Mouse (Mus musculus) hindbrain, embryonic 16.5 days (tissue): ENCODE measurements at regions not wholly inside any gene's neighbourhood (a gene's known extent, or its start where the extent isn't known, plus 50 kb on each side); places are given as distances from the start of the nearest gene placed in this dataset.

ENCODE experiments used
- ATAC-seq: fragments of 200-750 bp; cut with Nextera tagmentation; 2 replicates; pipeline ENCODE4 v1.8.0; 2017; ENCODE audit warnings: moderate TSS enrichment, moderate library complexity
- H3K27ac ChIP-seq: fragments of 300-500 bp; sonication (generic); 2 replicates; pipeline ENCODE4 v1.5.1; 2014; ENCODE audit warnings: low read depth, mild to moderate bottlenecking, control low read depth, low read length, moderate library complexity
- H3K27me3 ChIP-seq: fragments of 300-500 bp; sonication (generic); replicated peaks from 2 replicates; pipeline ENCODE4 v1.6.1; 2014; ENCODE audit warnings: low read length; ENCODE audit not compliant: control insufficient read depth, insufficient read depth
- H3K36me3 ChIP-seq: fragments of 300-500 bp; sonication (generic); 2 replicates; pipeline ENCODE4 v1.6.1; 2014; ENCODE audit warnings: mild to moderate bottlenecking, low read length, moderate library complexity, mixed read lengths; ENCODE audit not compliant: control insufficient read depth, insufficient read depth
- H3K4me1 ChIP-seq: fragments of 300-500 bp; sonication (generic); 2 replicates; pipeline ENCODE4 v1.6.1; 2014; ENCODE audit warnings: low read depth, low read length; ENCODE audit not compliant: control insufficient read depth, insufficient read depth
- H3K4me2 ChIP-seq: fragments of 300-500 bp; sonication (generic); 2 replicates; pipeline ENCODE4 v1.6.1; 2014; ENCODE audit warnings: mild to moderate bottlenecking, low read length, control low read depth, moderate library complexity
- H3K4me3 ChIP-seq: fragments of 300-500 bp; sonication (generic); 2 replicates; pipeline ENCODE4 v1.5.1; 2014; ENCODE audit warnings: mild to moderate bottlenecking, low read length, control low read depth, moderate library complexity
- H3K9ac ChIP-seq: fragments of 300-500 bp; sonication (generic); 2 replicates; pipeline ENCODE4 v1.6.1; 2014; ENCODE audit warnings: low read depth, mild to moderate bottlenecking, control low read depth, low read length, moderate library complexity
- H3K9me3 ChIP-seq: fragments of 300-500 bp; sonication (generic); 2 replicates; pipeline ENCODE4 v1.6.1; 2014; ENCODE audit warnings: mild to moderate bottlenecking, low read length, moderate library complexity; ENCODE audit not compliant: control insufficient read depth
- WGBS: fragments of 180-500 bp; shearing (Covaris S2); extraction: QIAGEN DNeasy Blood & Tissue Kit; methylation state at CpG from one replicate; pipeline ENCODE4 v1.1.7; 2014; 5-methylcytosine and 5-hydroxymethylcytosine counted together

GRCm38 (mm10) chr10:42115920-42116298 lies 97.7 kb upstream of the Armc2 start:
- Histone ChIP-seq H3K4me2 (no peak overlapping the region), H3K27me3 (no peaks in the 10 kb centered on the region), H3K9ac (no peak overlapping the region), H3K4me1 (no peaks in the 10 kb centered on the region), H3K4me3 (no peak overlapping the region), H3K36me3 (no peaks in the 10 kb centered on the region), H3K9me3 (peaks cover 3% of the 10 kb centered on the region; the same call in 1 of the 2 replicates), H3K27ac (no peak overlapping the region)
- 89% methylated on average over 4 of the region's 4 CpGs for WGBS
- ATAC-seq: no peak

GRCm38 (mm10) chr10:42115224-42115919 lies 97.1 kb upstream of the Armc2 start:
- no peaks in the 10 kb centered on the region for H3K36me3 ChIP-seq
- H3K27me3 ChIP-seq: no peaks in the 10 kb centered on the region
- WGBS: 83% methylated on average over 4 of the region's 4 CpGs
- peaks cover 3% of the 10 kb centered on the region; the same call in 1 of the 2 replicates for H3K9me3 ChIP-seq
- no peak overlapping the region for H3K9ac ChIP-seq
- no peak for ATAC-seq
- H3K4me1 ChIP-seq: no peaks in the 10 kb centered on the region
- no peak overlapping the region for H3K4me3 ChIP-seq
- no peak overlapping the region for H3K4me2 ChIP-seq
- no peak overlapping the region for H3K27ac ChIP-seq

- peaks cover 3% of the 10 kb centered on the region; the same call in 1 of the 2 replicates for H3K9me3 ChIP-seq
- no peak for ATAC-seq
- H3K36me3 ChIP-seq: no peaks in the 10 kb centered on the region
- H3K4me2 ChIP-seq: no peak overlapping the region
- H3K4me1 ChIP-seq: no peaks in the 10 kb centered on the region
- no peaks in the 10 kb centered on the region for H3K27me3 ChIP-seq
- H3K4me3 ChIP-seq: no peak overlapping the region
- WGBS: 44% methylated on average over 7 of the region's 7 CpGs
- no peak overlapping the region for H3K27ac ChIP-seq
- H3K9ac ChIP-seq: no peak overlapping the region
Observed at GRCm38 (mm10) chr10:42110704-42111103, 92.5 kb upstream of the Armc2 start.

GRCm38 (mm10) chr10:42108294-42109014 lies 90.2 kb upstream of the Armc2 start:
- no peak overlapping the region for H3K4me2 ChIP-seq
- 46% methylated on average over 8 of the region's 8 CpGs for WGBS
- H3K27me3 ChIP-seq: no peaks in the 10 kb centered on the region
- peaks cover 2% of the 10 kb centered on the region; the same call in 1 of the 2 replicates for H3K9me3 ChIP-seq
- H3K36me3 ChIP-seq: no peaks in the 10 kb centered on the region
- no peak for ATAC-seq
- H3K4me3 ChIP-seq: no peak overlapping the region
- H3K27ac ChIP-seq: no peak overlapping the region
- H3K4me1 ChIP-seq: no peaks in the 10 kb centered on the region
- H3K9ac ChIP-seq: no peak overlapping the region

GRCm38 (mm10) chr10:42107437-42108293 lies 89.4 kb upstream of the Armc2 start:
- no peaks in the 10 kb centered on the region for H3K4me1 ChIP-seq
- WGBS: 79% methylated on average over 12 of the region's 12 CpGs
- ATAC-seq: no peak

GRCm38 (mm10) chr10:42106611-42107010 lies 88.4 kb upstream of the Armc2 start:
- no peaks in the 10 kb centered on the region for H3K9me3 ChIP-seq
- WGBS: 84% methylated on average over 9 of the region's 9 CpGs
- H3K4me3 ChIP-seq: no peak overlapping the region
- no peaks in the 10 kb centered on the region for H3K27me3 ChIP-seq
- H3K36me3 ChIP-seq: no peaks in the 10 kb centered on the region
- no peak overlapping the region for H3K4me2 ChIP-seq
- no peak overlapping the region for H3K9ac ChIP-seq
- H3K27ac ChIP-seq: no peak overlapping the region
- no peaks in the 10 kb centered on the region for H3K4me1 ChIP-seq
- ATAC-seq: no peak

More at GRCm38 (mm10) chr10:42107437-42108293, 89.4 kb upstream of the Armc2 start:
- no peak overlapping the region for H3K4me3 ChIP-seq
- no peak overlapping the region for H3K4me2 ChIP-seq
- H3K27ac ChIP-seq: no peak overlapping the region
- H3K27me3 ChIP-seq: no peaks in the 10 kb centered on the region
- H3K36me3 ChIP-seq: no peaks in the 10 kb centered on the region
- no peak overlapping the region for H3K9ac ChIP-seq
- H3K9me3 ChIP-seq: no peaks in the 10 kb centered on the region

GRCm38 (mm10) chr10:42105083-42105482 lies 86.8 kb upstream of the Armc2 start:
- no peaks in the 10 kb centered on the region for H3K36me3 ChIP-seq
- no peak overlapping the region for H3K27ac ChIP-seq
- H3K4me3 ChIP-seq: no peak overlapping the region
- WGBS: 96% methylated on average over 7 of the region's 7 CpGs
- no peaks in the 10 kb centered on the region for H3K9me3 ChIP-seq
- H3K27me3 ChIP-seq: no peaks in the 10 kb centered on the region
- no peak for ATAC-seq
- H3K4me1 ChIP-seq: no peaks in the 10 kb centered on the region
- H3K4me2 ChIP-seq: no peak overlapping the region
- H3K9ac ChIP-seq: no peak overlapping the region

- Histone ChIP-seq H3K36me3 (no peaks in the 10 kb centered on the region), H3K4me1 (no peaks in the 10 kb centered on the region), H3K4me2 (no peak overlapping the region), H3K4me3 (no peak overlapping the region), H3K9ac (no peak overlapping the region), H3K27ac (no peak overlapping the region), H3K9me3 (no peaks in the 10 kb centered on the region), H3K27me3 (no peaks in the 10 kb centered on the region)
- no peak for ATAC-seq
- WGBS: 89% methylated on average over 8 of the region's 8 CpGs
Observed at GRCm38 (mm10) chr10:42102320-42102719, 84.1 kb upstream of the Armc2 start.

GRCm38 (mm10) chr10:42101096-42101495 lies 82.9 kb upstream of the Armc2 start:
- Histone ChIP-seq H3K4me3 (no peak overlapping the region), H3K36me3 (no peaks in the 10 kb centered on the region), H3K4me1 (no peaks in the 10 kb centered on the region), H3K27me3 (no peaks in the 10 kb centered on the region), H3K27ac (no peak overlapping the region), H3K9me3 (no peaks in the 10 kb centered on the region), H3K9ac (no peak overlapping the region), H3K4me2 (no peak overlapping the region)
- 85% methylated on average over 6 of the region's 6 CpGs for WGBS
- ATAC-seq: no peak
